Mouse (Mus musculus) lung, embryonic 15.5 days (tissue): ENCODE results near the gene Nyap2. TPM values are rescaled to one million over a fixed set of nuclear protein-coding genes. Genes with fewer than 3 reads are reported as not detected.

Experiments used
- ATAC-seq: fragments of 200-750 bp; cut with Nextera tagmentation; 2 replicates; pipeline ENCODE4 v1.8.0; 2017; ENCODE audit warnings: moderate number of reproducible peaks, borderline replicate concordance; ENCODE audit not compliant: low FRiP score, low TSS enrichment; ENCODE audit errors: extremely low read depth
- H3K27ac ChIP-seq: fragments of 300-500 bp; sonication (generic); 2 replicates; pipeline ENCODE4 v1.5.1; 2015; ENCODE audit warnings: moderate library complexity, mild to moderate bottlenecking, inconsistent platforms
- H3K27me3 ChIP-seq: fragments of 300-500 bp; sonication (generic); 2 replicates; pipeline ENCODE4 v1.6.1; 2015; ENCODE audit warnings: inconsistent platforms
- H3K36me3 ChIP-seq: fragments of 300-500 bp; sonication (generic); 2 replicates; pipeline ENCODE4 v1.6.1; 2015; ENCODE audit warnings: inconsistent platforms
- H3K4me1 ChIP-seq: fragments of 300-500 bp; sonication (generic); 2 replicates; pipeline ENCODE4 v1.6.1; 2015; ENCODE audit warnings: inconsistent platforms
- H3K4me2 ChIP-seq: fragments of 300-500 bp; sonication (generic); 2 replicates; pipeline ENCODE4 v1.6.1; 2015; ENCODE audit warnings: inconsistent platforms, mild to moderate bottlenecking, moderate library complexity
- H3K4me3 ChIP-seq: fragments of 300-500 bp; sonication (generic); 2 replicates; pipeline ENCODE4 v1.5.1; 2015; ENCODE audit warnings: mild to moderate bottlenecking, inconsistent platforms
- H3K9ac ChIP-seq: fragments of 300-500 bp; sonication (generic); 2 replicates; pipeline ENCODE4 v1.6.1; 2015; ENCODE audit warnings: inconsistent platforms
- H3K9me3 ChIP-seq: fragments of 300-500 bp; sonication (generic); 2 replicates; pipeline ENCODE4 v1.6.1; 2016; ENCODE audit warnings: inconsistent platforms
- WGBS: fragments of 180-500 bp; shearing (Covaris S2); methylation state at CpG from one replicate; pipeline ENCODE4 v1.1.7; 2015; 5-methylcytosine and 5-hydroxymethylcytosine counted together
- polyA plus RNA-seq: library from polyadenylated mRNA; unstranded; fragments of >200 nt; fragmentation: Nextera tagmentation; extraction: Ambion mirVana; gene quantifications from 2 replicates; pipeline ENCODE4 v1.2.1, GENCODE M21; 2015

The Nyap2 gene
- polyA plus RNA-seq, 1 experiment from 2014 or later, result 0.25 TPM

GRCm38 (mm10) chr1:81303389-81303788, 226.6 kb downstream of the Nyap2 start:
- no peaks in the 10 kb centered on the region for H3K9me3 ChIP-seq
- no peak for ATAC-seq
- no peak overlapping the region for H3K9ac ChIP-seq
- H3K36me3 ChIP-seq, result no peaks in the 10 kb centered on the region
- no peak overlapping the region for H3K27ac ChIP-seq
- no peak overlapping the region for H3K4me3 ChIP-seq
- 41% methylated on average over 3 of the region's 3 CpGs for WGBS
- H3K4me2 ChIP-seq, result no peak overlapping the region
- H3K27me3 ChIP-seq, result no peaks in the 10 kb centered on the region
- H3K4me1 ChIP-seq, result no peaks in the 10 kb centered on the region

- Histone ChIP-seq H3K27ac (no peak overlapping the region), H3K4me3 (no peak overlapping the region), H3K36me3 (no peaks in the 10 kb centered on the region), H3K9ac (no peak overlapping the region), H3K4me1 (no peaks in the 10 kb centered on the region), H3K27me3 (no peaks in the 10 kb centered on the region), H3K4me2 (no peak overlapping the region), H3K9me3 (no peaks in the 10 kb centered on the region)
- no peak for ATAC-seq
Observed at GRCm38 (mm10) chr1:81307407-81307806, 230.7 kb downstream of the Nyap2 start.

GRCm38 (mm10) chr1:81307934-81308333, 231.2 kb downstream of the Nyap2 start:
- no peak overlapping the region for H3K4me3 ChIP-seq
- no peak overlapping the region for H3K9ac ChIP-seq
- no peaks in the 10 kb centered on the region for H3K36me3 ChIP-seq
- H3K27me3 ChIP-seq, result no peaks in the 10 kb centered on the region
- WGBS, result 50% methylated on average over 2 of the region's 2 CpGs
- H3K4me2 ChIP-seq, result no peak overlapping the region
- H3K4me1 ChIP-seq, result no peaks in the 10 kb centered on the region
- H3K27ac ChIP-seq, result no peak overlapping the region
- no peaks in the 10 kb centered on the region for H3K9me3 ChIP-seq
- no peak for ATAC-seq

- no peaks in the 10 kb centered on the region for H3K9me3 ChIP-seq
- ATAC-seq, result peak; percentile 14; the same call in 1 of the 2 replicates
- no peak overlapping the region for H3K27ac ChIP-seq
- 0% methylated on average over 1 of the region's 1 CpGs for WGBS
- H3K4me2 ChIP-seq, result no peak overlapping the region
- no peak overlapping the region for H3K4me3 ChIP-seq
- H3K36me3 ChIP-seq, result no peaks in the 10 kb centered on the region
- H3K27me3 ChIP-seq, result no peaks in the 10 kb centered on the region
- no peaks in the 10 kb centered on the region for H3K4me1 ChIP-seq
- no peak overlapping the region for H3K9ac ChIP-seq
Observed at GRCm38 (mm10) chr1:81310087-81310626, 233.4 kb downstream of the Nyap2 start.

- peak; percentile 46; the same call in 1 of the 2 replicates for ATAC-seq
- Histone ChIP-seq H3K4me1 (peaks cover 3% of the 10 kb centered on the region; the same call in 1 of the 2 replicates), H3K27ac (no peak overlapping the region), H3K27me3 (no peaks in the 10 kb centered on the region), H3K9me3 (no peaks in the 10 kb centered on the region), H3K4me2 (no peak overlapping the region), H3K4me3 (no peak overlapping the region), H3K36me3 (no peaks in the 10 kb centered on the region), H3K9ac (no peak overlapping the region)
- WGBS, result 47% methylated on average over 9 of the region's 9 CpGs
Observed at GRCm38 (mm10) chr1:81316403-81316994, 239.7 kb downstream of the Nyap2 start.

GRCm38 (mm10) chr1:81316995-81317413, 240.3 kb downstream of the Nyap2 start:
- H3K4me1 ChIP-seq, result peaks cover 3% of the 10 kb centered on the region; the same call in 1 of the 2 replicates
- no peaks in the 10 kb centered on the region for H3K9me3 ChIP-seq
- peak; percentile 42; the same call in 1 of the 2 replicates for ATAC-seq
- H3K36me3 ChIP-seq, result no peaks in the 10 kb centered on the region
- no peak overlapping the region for H3K4me2 ChIP-seq
- H3K27me3 ChIP-seq, result no peaks in the 10 kb centered on the region
- no peak overlapping the region for H3K9ac ChIP-seq
- H3K27ac ChIP-seq, result no peak overlapping the region
- 50% methylated on average over 5 of the region's 5 CpGs for WGBS
- H3K4me3 ChIP-seq, result no peak overlapping the region

- Histone ChIP-seq H3K4me1 (no peaks in the 10 kb centered on the region), H3K27me3 (no peaks in the 10 kb centered on the region), H3K27ac (no peak overlapping the region), H3K9ac (no peak overlapping the region), H3K36me3 (no peaks in the 10 kb centered on the region), H3K4me3 (no peak overlapping the region), H3K4me2 (no peak overlapping the region), H3K9me3 (no peaks in the 10 kb centered on the region)
- no peak; the same call in 1 of the 2 replicates for ATAC-seq
- WGBS, result 2% methylated on average over 1 of the region's 1 CpGs
Observed at GRCm38 (mm10) chr1:81387722-81388121, 311.0 kb downstream of the Nyap2 start.
